Mouse (Mus musculus): ENCODE measurements around the gene Lrrc43.
A peak's percentile ranks its signal among the peaks of the same experiment; 100 is the strongest.

The Lrrc43 gene

DNA sequence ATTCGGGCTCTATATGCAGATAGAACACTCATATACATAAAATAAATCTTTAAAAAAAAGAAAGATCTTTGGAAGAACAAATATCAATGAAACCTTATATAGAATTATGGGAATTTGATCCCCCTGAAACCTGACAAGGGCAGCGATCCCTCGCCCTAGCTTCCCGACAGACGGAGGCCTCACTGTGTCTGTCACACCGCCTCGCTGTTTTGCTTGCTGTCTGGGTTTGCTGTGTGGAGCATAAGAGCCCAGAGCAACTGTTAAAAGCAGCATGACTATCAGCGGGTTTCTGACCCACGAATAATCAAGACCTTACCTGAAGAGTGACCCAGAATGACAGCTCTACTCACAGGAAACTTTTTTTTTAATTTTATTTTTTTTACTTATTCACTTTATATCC lies 31.6 kb downstream of the Lrrc43 start:
- no peak for DNase-seq (ENCODE audit: low spot score in 2 of 2)

DNA sequence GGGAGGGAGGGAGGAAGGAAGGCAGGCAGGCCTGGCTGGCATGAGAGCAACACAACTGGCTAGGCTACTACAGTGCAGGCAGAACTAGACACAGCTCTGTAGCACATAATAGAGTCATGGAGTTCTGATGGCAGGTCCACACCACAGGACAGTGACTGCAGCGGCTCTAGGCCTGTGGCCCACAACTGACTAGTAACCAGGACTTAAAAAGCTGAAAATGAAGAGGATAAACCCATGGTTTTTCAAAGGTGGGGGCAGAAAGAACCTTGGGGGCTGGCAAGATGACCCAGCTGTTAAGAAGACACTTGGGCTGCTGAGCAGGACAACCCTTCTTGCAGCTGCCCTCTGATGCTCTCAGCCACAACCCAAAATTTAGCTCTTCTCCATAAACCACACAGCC lies 32.5 kb downstream of the Lrrc43 start:
- no peak for DNase-seq (ENCODE audit: low spot score in 2 of 2)

DNA sequence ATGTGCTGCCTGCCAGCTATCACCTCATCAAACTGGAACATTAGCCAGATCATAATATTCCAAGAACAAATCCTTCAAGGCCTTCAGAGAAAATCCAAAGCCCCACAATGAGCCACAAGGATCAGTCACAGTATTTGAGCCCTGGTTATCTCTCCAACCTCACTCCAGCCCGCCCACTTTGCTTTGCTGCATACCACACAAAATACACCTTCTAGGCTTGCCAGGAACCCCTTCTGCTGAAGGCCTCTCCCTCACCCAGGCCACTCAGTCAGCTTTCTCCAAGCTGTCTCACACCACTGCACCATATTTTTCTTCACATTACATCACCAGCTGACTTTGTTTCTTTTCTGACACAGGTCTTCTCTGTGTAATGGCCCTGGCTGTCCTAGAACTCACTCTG lies 33.1 kb downstream of the Lrrc43 start:
- DNase-seq (ENCODE audit: low spot score in 2 of 2): no peak

DNA sequence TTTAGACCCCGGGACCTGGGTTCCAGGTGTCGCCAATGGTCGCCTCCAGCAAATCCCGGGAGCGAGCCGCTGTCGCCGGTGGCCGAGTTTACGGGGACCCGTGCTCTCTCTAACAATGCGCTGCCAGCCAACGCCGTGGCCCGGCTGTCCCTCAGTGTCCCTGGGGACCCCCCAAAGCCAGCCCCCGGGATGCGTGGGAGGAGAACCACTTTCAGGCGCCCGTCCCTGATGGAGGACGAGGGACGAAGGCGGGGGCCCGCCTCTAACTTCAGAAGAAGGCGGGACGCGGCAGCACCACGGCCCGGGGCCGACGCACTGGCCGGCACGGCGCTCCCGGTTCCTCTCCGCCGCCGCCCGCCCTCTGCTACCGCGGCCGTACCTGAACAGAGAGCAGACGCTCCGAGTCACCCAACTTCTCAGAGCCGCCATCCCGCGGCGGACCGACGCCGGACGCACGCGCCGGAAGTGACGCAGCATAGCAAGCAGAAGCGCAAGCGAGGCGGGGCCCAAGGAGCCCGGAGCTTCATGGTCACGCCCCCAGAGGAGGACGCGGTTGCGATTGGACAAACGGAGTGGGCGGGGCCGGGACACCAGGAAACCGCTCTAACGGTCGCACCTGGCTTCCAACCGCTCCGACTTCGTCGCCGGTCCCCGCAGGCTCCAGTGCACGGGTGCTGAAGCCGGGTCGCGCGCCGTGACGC lies 34.7 kb downstream of the Lrrc43 start, which contains the start of gene Diablo:
Gene Diablo (minus strand): TSS at position 485 of the 701 bp plus-strand sequence.
- DNase-seq (ENCODE audit: low spot score in 2 of 2): peak; percentile 98 to 99

DNA sequence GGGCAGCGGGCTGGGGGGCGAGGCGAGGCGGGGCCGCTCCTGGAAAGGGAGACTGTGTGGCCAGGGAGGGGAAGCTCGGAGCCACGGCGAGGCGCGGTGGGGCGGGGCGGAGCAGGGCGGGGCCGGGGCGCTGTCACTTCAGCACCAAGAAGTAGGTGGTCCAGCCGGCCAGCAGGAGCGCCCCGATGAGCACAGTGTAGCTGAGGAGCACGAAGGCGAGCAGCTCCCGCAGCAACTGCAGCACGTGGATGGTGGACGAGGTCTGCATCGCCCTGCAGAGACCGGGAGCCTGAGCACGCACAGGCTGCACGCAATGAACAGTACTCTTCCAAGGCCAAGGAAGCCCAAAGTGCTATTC lies 35.3 kb downstream of the Lrrc43 start:
- no peak for DNase-seq (ENCODE audit: low spot score in 2 of 2)

DNA sequence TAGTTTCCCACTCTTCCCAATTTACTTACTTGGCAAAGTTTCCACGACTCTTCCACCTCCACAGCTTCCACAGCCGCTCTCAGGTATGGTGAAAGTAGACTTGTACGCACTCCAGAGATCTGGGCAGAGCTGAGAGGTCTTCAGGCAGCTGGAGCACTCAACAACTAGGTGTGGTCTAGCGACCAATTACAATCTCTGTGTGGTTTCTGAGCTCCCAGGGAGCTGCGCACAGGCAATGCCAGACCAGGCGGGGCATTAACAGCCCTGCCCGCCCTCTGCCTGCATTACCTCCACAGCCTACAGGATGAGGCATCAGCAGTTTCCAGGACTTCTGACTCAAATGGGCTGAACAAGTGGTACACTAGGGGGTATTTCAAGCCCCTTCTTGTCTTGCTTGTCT lies 36.2 kb downstream of the Lrrc43 start, which contains the start of gene Gm49027:
Gene Gm49027 (minus strand): TSS at position 208 of the 400 bp plus-strand sequence.
- DNase-seq (ENCODE audit: low spot score in 2 of 2): no peak

DNA sequence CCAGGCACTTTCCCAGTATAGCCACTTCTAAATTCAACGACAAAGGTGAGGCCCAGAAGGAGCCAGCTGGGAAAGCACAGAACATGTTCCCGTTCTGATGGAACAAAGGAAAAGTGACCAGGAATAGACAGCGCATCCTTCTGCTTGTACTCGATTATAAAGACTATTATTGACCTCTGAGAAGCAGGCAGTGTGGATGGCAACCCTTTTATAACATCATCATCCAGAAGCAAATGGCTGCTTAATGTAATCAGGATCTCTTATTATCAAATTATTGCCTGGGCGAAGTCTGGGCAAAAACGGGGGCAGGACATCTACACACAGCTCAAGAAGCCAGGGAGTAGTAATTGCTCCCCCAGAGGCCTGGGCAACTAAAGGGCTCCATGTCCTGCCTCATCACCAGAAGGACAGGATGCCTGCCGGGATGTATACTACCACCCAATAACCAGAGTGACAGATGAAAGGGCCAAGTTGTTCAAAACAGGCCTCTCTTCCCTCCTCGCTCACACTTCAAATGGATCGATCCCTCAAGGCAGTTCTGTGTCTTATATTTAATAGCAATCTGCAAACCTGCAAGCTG lies 36.9 kb downstream of the Lrrc43 start:
- no peak for DNase-seq (ENCODE audit: low spot score in 2 of 2)

DNA sequence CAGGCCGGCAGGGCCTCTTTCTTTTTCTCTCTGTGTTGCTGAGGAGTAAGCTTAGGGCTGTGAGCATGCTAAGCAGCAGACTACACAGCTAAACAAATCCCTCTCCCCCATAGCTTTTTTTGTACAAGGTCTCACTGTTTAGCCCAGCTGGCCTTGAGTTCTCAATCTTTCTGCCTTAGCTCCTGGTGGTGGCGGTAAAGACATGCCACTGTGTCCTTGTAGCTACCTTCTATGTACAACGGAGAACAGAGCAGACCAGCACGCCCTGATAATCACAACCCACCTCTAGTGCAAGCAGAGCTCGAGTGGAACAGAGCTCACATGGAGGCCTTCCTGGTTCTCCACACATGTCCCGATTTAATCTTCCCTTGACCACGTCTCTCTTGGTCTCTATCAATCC lies 39.5 kb downstream of the Lrrc43 start:
- no peak for DNase-seq (ENCODE audit: low spot score in 2 of 2)

DNA sequence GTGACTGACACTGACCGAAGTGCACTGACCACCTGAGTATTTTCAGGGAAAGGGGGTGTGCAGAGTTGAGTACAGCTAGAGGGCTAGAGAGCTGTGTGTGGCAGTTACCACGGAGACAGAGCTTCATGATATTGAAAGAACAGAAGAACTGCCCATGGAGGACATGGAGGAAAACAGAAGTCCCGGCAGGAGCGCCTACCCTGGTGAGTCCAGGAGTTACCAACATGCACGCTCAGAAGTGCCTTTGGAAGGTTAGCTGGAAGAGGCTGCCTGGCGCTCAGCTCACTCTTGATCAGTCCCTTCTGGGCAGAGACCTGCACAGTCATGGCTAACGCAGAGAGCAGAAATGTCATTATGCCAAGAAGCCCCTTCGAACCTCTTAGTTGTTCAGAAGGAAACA lies 41.0 kb downstream of the Lrrc43 start:
- no peak for DNase-seq (ENCODE audit: low spot score in 2 of 2)

DNA sequence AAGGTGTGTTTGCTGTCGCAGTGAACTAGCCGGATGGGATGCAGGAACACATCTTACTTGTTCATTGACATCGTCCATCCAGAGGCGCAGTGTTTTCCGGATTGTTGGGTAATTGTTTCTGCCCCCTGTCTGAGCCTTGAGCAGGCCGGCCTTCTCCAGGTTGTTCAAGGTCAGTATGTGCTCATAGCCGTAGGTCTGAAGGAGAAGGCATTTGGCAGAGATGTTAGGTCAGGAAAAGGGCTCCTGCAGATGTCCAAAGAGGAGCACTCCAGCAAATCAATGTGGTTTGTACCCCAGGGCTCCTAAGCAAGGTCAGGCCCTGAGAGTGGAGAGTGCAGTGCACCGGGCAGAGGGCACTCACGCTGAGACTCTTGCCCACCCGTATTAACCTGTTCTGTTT lies 44.7 kb downstream of the Lrrc43 start:
- no peak for DNase-seq (ENCODE audit: low spot score in 2 of 2)

DNA sequence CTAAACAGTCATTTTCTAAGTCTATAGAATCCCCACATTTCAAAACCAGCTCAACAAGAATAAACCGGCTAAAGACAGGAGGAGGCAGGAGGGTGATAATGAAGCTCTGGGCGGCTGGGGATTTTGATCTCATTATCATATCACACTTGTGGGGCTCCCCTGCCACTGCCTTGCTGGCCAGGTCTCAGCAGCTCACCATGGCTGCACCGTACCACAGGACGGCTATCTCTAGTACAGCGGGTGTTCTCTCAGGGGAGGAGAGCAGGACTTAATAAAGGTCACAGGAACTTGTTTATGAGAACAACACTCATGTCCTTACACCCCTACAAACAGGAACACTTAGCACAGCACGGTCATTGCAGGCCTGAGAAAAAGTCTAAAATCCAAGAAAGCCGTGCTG lies 66.6 kb downstream of the Lrrc43 start:
- no peak for DNase-seq (ENCODE audit: low spot score in 2 of 2)

DNA sequence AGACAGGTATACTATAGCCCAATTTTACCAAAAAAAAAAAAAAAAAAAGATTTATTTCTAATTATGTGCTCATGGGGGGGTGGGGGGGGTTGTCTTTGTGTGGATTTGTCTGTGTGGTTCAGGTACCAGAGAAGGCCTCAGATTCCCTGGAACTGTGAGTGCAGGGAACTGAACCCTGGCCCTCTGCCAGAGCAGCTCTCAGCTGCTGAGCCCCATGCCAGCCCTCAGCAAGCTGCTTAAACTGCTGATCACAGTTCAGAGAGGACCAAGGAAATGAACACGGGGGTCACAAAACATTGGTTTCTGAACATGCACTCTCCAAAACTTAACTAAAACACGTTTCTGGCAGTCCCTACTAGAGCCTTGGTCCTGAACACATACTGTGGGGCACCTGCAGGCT lies 67.3 kb downstream of the Lrrc43 start:
- no peak for DNase-seq (ENCODE audit: low spot score in 2 of 2)

Data from spleen, postnatal 36 days (tissue).